Mouse (Mus musculus) lung, postnatal 4 days (tissue): ENCODE measurements around the gene Faf1.

Source experiments
- DNase-seq, 2 experiments: peaks; one replicate each; pipeline ENCODE4 v3.0.0; 2021

Gene Faf1

DNA sequence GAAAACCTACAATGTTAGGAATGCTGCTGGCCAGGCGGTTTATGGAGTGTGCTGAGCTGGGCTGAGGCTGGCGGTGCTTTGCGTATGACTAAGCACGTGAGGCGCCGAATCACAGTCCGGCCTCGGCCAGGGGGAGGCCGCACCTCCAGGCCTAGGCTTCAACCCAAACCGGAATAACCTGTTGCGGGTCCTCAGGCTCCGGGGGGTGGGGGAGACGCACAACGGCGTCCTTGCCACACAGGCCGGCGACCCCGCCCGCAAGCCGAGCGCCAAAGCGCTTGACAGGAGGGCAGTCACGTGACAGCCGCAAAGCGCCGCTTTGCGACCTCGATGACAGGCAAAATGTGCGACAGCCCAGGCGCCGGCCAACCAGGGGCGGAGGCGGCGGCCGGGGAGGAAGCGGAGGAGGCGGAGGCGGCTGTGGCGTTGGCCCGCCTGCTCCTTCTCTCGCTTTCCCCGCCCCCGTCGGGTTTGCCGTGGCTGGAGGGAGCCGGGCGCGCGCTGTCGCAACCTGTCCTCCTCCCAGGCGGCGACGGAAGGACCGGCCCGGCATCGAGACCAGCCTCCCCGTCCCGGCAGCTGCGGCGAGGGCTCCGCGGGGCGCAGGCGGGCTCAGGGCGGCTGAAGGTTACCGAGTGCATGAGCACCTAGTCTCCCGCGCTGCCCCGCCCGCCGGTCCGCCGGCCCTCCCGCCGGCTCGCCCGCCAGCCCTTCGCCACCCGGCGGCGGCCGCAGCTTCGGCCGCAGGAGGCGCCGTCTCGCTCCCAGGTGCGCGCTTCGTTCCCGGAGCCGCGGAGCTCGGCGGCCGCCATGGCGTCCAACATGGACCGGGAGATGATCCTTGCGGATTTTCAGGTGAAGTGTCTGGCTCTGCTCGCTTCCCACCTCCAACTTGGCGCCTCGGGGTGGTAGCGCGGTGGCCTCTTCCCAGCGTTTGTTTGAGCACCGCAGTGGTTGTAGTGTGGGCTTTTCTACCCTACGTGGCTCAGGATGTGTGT is at the start of gene Faf1:
Gene Faf1, plus strand, starts transcription at position 371 of the 998 bp plus-strand sequence.
- peak; percentile 98 to 99 for DNase-seq

DNA sequence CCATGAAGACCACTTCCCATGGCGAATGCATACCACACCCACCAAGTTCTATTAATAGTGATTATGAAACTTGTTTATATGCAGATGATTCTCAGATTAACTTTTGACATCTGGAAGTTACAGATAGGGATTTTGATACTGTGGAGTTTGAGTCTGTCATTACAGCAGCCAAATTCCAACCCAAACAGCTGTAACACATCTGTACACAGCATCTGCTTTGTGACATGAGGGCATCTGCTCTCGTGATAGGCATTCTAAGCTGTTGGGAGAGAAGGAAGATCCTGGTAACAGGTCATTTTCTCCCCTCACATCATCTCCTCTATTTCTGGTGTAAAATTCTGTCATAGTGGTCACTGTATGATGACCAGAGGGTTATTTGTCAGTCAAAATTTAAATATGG is 46.2 kb upstream of the Faf1 start:
- peak; percentile 31 to 40 for DNase-seq

DNA sequence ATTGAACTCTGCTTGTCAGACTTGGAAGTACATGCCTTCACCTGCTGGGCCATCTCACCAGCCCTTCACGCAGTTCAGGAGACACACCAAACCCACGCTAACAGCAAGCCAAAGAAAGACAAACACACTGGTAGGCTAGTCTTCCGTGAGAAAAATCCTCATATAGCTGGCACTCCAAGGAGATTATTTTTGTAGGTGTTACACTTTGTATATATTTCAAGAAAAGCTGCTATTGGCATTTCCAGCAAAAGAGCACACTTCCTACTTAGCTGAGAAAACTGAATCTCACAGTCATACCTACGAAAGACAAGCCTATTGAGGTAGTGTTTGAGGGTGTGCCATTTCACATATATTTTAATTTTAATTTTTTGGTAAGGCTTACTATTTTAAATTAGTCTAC is 45.4 kb upstream of the Faf1 start:
- no peak for DNase-seq

DNA sequence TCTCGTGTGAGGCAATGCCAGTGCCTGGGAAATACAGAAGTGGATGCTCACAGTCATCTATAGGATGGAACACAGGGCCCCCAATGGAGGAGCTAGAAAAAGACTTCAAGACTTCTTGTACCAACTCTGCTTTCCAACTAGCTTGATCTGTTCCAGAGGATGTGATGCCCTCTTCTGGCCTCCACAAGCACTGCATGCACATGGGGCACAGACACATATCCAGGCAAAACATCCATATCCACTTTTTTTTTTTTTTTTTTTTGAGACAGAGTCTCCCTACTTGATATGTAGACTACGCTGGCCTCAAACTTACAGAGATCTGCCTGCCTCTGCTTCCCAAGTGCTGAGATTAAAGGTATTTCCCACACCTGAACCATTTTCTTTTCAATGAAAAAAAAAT is 41.4 kb upstream of the Faf1 start:
- DNase-seq, result peak in 1 of 2 experiments; percentile 32

DNA sequence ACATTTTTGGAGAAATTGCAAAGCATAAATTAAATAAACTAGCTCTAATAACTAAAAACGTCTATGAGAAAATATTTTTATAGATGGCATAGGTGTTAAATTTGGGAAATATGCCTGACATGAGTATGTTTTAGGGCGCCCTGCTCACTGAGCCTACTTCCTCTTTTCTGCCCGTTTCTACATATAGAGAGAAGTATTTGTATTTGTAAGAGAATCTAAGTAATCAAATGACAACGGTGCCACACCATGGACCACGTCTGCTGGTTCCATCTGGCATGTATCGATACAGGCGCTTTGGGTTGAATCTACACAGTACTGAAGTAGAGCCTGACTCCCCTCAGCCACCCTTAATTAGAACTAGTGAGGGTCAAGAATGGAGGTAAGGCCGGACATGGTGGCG is 37.0 kb upstream of the Faf1 start:
- no peak for DNase-seq

DNA sequence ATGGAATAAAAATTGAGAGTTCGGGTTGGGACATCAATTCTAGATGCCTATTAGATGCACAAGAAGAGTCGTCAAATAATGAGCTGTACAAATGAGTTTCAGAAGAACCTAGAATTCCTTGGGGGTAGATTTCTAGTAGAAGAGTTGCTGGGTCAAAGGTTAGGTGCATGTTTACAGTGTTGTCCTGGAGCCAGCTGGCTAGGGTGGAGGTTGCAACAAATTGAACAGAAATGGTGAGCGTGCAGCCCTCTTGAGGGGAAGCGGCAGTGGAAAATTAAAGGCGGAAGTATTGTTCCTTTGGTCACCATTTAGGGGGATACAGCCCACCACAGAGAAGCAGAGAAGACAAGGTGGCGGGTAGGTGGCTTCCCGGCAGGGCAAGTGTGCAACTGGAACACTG is 36.2 kb upstream of the Faf1 start:
- DNase-seq, result peak; percentile 52 to 74

DNA sequence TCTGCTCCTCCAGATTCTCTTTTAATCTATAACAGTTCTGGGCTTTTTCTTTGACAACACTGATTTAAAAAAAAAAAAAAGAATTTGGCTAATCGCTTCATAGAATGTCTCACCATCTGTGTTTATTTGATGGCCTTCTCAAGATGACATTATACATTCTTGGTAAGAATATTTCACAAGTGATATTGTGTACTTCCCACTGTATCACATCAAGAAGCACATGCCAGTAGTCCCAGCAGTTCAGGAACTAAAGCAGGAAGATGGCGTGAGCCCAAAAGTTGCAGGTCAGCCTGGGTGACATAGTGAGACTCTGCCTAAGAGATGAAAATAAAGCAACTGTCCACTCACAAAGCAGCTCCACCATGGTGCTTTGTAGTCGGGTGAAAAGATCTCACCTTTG is 34.9 kb upstream of the Faf1 start:
- DNase-seq, result peak; percentile 58 to 85

DNA sequence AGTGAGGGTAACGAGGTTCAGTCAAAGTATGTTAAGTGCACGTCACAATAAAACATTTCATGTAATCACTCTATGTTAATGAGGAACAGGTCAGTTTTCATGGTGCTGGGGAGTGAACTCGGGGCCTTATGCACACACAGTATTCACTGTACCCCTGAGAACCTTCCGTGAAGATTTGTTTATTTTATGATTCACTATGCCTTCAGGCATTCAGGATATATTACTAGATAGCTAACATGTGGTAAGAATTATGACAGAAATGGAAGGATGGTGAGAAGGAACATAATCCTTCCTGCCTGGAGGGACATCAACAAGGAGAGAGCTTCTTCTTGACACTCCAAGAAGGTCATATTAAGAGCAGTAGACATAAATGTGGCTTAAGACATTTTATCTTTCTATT is 29.1 kb upstream of the Faf1 start:
- DNase-seq, result no peak

DNA sequence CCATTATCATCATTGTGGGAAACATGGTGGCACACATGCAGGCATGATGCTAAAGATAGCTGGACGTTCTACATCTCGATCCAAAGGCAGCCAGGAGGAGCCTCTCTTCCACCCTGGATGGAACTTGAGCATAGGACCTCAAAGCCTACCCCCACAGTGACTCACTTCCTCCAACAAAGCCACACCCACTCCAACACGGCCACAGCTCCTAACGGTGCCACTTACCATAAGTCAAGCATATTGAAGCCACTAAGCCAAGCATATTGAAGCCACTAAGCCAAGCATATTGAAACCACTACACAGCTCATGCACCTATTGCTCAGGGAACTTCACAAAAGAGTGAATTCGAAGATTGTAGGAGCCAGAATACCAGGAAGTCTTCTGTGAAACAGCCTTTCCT is 27.1 kb upstream of the Faf1 start:
- DNase-seq, result no peak

DNA sequence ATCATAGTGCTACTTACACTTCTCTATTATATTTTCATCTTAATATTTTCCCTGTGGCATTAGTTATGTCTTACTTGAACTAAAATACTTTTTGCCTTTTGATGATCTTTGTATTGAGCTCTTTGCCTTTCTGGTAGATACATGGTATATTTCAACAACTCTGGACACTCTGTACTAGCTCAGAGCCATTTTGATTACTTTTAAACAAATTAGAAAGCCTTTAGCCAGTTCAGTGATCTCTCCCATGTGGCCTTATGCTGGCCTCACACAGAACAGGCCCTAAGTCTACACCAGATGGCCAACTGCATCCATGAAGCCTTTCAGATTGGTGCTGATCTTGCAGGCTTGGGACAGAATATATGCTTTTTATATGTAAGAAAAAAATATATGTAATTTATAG is 23.1 kb upstream of the Faf1 start:
- DNase-seq, result no peak

DNA sequence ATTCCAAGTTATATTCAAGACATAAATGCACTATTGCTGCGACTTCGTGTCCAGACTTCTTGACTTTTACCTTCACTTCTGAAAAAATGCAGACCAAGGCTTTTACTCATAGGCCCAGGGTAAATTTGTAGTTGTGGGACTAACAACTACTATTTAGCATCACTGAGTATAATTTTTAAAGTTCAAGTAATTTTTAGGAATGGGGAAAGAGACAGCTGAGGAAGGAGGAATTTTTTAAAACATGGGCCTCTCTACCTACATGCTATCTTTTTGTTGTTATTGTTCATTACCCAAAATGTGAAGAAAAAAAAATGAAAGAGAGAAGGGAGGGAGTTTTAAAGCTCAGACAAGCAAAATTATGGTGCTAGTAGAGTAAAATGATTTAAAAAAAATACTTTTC is 21.7 kb upstream of the Faf1 start:
- DNase-seq, result no peak

DNA sequence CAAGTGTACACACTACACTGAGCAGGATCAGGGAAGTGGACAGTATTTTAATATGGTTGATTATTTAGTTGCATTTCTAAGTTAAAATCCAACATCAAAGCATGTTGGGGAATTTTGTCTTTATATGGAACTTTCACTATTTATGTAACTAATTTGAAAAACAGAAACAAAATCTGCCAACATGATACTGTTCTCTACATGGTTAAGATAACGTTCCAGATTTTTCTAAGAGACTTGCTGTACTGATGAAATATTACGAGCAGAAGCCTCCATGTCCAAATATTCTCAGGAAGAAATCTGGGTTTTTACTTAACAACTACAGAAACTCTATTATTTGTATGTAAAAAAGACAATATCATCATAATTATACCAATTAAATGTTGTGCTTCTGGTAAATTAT is 20.6 kb upstream of the Faf1 start:
- no peak for DNase-seq

DNA sequence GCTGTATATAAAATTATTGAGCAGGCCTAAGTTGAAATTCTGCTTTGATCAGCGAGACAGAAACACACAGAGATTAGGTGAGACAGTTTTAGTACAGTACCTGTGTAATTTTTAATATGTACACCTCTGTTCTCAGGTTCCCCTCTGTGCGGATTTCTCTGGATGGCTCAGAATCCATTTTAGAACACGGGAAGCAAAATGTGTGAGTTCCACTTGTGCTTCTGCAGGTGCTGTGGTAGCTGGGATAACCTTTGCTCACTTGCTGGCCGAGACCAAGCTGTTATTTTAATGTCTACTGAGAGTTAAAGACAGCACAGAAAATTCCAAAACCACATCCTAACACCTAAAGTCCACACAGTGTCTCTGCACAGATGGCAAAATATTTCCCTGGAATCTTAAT is 20.1 kb upstream of the Faf1 start:
- DNase-seq, result no peak

DNA sequence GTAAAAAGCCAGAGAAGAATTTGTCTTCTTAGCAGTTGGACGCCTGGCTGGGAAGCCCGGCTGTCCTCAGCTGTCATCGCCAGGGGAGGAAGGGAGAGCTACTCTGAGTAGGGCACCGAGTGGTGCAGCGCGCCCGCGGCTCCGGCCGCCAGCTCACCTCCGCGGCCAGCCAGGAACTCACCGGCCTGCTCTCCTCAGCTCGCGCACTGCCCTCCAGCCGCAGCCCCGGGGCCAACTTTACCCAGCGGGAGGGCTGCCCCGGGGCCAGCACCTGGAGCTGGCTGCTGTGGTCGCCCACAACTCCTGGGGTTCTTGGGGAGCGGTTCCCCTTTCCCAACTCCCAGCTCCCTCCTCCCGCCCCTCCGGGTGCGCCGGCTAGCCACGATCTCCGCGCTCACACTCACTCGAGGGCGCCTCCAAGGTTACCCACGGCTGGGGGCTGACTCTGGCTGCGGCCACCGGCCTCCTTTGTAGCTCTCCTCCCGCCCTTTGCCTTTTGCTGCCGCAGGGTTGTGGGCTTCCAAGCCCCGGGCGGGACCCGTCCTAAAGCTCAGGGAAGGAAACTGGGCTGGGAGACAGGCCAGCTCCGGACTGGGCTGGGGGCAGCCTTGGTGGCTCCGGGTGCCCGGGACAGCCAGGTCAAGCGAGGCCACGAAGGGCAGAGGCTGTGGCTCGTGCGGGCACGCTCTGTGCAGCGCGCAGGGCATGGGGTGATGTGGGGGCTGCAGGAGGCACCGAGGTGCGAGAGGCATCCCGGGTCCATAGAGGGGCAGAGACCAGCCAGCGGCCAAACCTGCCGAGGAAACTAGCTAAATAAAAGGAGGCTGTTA is 19.2 kb upstream of the Faf1 start:
- DNase-seq, result peak; percentile 56 to 67

DNA sequence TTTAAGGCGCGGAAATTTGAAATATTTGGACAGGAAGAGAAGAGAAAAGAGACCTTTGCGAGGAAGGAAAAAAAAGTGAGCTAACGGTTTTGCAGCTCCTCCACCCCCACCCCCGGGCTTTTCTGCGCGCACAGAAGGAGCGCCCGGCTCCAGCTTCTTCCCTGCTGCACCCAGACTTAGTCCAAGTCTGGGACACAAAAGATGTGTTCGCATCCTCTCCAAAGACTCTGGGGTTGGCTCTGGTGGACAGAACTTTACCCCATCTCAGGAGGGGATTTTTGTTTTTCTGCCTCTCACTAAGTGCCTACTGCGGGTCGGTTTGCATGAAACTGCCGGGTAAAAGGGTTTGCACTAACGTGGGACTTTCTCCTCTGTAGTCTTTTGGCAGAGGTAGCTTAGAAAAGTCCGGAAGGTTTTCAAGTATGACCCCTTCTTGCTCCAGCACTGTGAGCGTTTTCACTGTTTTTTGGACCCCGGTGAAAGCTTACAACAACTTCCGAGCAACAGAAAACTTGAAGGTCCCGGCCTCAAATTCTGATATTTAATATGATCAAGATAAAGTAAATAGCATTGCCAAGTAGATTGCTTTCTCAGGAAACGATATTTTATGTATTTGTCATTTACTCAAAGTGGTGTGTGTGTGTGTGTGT is 18.4 kb upstream of the Faf1 start:
- DNase-seq, result peak in 1 of 2 experiments; percentile 28

DNA sequence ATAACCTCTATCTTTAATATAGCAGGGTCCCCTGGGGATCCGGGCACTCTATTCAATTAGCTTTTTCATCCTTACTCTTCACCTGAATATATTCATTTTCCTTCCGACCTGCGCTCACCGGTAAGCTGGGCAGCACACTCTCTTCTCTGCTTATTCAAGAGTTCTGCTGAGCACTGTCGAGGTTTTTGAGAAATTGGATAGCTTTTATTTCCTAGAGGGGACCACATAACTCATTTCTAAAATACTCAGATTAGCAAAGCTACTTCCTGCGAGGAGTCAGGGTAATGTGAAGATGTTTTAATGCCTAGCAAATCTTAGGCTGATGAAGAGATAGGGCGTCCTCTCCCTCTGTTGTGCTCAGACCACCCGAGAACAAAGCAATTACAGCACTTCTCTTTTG is 17.6 kb upstream of the Faf1 start:
- DNase-seq, result no peak

DNA sequence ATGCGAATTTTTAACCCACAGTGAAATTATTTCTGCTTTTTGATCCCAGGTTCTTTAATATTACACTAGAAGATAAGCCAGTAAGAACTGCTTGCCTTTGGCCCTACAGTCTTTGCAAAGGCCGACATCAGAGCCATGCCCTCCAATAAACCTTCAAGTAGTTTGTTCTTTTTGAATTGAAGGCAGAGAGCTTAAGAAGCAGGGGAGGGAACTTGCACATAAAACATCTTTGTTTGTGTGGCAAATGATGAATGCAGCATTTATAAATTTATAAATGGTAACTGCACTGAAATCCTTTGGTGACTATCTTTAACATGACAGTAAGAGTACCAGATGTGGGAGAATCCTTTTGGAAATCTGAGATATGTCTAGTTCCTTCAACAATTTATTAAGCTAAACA is 16.8 kb upstream of the Faf1 start:
- DNase-seq, result no peak

DNA sequence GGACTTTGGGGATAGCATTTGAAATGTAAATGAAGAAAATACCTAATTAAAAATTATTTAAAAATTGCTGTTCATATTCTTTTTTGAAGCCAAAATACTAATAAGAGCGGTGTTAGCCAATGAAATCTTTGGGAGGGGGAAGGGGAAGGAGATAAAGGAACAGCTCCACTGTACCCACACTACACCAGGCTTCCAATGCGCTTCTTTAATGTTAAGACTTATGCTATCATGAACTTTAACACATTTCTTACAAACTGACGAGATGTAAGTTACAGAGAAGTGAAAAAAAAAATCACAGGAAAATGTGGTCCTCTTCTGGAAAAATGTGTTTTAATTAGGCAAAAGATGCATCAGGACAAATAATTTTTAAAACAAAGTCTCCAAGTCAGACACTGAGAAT is 15.8 kb upstream of the Faf1 start:
- DNase-seq, result no peak

DNA sequence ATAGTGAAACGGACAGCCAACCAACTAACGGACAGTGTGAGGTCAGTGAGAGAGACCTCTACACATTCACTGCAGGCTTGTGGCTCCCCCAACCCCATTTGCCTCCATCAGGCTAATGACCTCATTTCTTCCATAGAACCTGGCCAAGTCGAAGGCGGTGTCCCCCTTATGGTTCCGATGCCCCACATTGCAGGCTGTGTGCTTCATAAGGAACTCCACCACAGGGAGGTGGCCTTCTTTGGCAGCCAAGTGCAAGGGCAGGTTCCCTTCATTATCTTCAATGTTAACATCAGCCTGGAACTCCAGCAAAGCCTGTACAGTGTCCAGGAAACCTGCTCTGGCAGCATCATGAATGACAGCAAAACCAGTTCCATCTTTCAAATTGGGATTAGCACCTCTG is 15.2 kb upstream of the Faf1 start:
- DNase-seq, result no peak

DNA sequence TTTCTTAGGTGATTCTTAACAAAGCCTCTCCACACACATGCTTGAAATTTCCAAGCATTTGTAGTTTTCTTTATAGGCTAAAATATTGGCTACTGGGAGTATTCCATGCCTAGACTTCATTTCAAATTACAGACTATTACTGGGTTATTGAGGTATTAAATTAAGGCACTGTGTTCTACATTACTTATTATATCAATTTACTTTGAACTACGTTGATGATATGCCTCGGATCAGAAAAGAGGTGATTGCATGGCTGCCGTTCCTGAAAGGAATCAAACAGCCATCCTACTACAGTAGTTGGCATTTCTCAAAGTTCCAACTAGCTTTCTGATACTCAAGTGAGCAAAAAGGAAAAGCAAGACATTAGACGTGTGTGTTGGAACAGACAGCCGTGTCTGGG is 14.1 kb upstream of the Faf1 start:
- DNase-seq, result no peak

DNA sequence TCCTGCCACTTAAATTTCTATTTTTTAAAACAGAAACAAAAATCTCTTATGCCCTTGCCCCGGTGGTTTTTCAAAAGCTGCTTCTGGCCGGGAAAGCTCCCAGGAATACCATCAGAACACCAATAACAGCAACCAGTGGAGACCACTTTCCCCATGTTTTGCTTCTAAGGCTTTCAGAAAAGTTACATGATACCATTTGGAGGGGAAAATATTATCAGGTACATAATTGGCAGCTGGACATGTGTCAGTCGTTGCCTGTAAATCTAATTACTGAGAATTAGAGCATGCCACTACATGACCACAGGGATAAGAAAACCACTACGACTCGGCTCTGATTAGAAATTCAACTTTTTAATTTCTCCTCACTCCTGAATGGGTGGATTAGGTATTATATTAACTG is 12.3 kb upstream of the Faf1 start:
- no peak for DNase-seq

DNA sequence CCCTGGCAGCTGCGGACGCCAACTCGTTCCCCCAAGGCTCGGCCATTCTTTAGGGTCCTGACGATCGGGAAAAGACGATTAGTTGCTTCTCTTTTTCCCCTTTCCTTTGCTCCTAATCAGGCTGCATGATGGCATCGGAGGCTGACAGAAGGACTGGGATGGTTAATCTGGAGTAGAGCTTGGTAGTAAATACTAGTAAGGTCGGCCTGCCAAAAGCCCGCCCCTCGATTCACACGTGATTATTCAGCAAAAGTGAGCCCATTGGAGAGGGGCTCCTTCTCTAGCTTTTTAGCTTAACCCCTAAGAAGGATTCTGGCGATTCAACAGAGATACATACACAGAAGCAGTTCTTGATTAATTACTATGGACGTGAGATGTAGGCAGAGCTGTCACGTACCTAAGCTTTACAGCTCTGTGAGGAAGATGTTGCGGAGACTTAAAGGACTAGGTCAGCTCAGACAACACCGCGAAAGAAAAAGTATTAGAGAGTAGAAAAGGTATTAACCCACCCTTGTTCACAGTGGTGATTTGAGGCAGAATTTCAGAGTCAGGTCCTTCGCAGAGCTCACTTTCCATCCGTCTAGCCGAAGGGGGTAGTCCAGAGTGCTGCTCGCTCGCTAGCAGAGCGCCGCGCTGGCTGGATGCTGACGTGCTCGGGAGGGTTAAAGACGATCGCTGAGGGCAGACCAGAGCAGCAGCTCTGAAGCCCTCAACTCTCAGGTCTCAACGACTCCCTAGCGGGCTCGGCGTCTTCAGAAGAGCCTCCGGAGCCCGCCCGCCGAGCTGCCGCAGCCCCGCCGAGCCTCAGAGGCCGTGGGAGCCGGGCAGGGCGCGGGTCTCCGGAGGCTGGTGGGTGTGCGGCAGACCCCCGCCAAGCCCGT is 11.0 kb upstream of the Faf1 start:
- peak; percentile 73 to 83 for DNase-seq
